Mouse (Mus musculus) C2C12 (cell line): ENCODE measurements at regions not wholly inside any gene's neighbourhood (a gene's known extent, or its start where the extent isn't known, plus 50 kb on each side); places are given as distances from the start of the nearest gene placed in this dataset.

ENCODE experiments used
- CTCF ChIP-seq: IDR thresholded peaks from one replicate; pipeline ENCODE4 v1.5.1; 2011; ENCODE audit not compliant: control insufficient read depth, insufficient read depth, insufficient read length
- MAX ChIP-seq: IDR thresholded peaks from one replicate; pipeline ENCODE4 v1.6.1; 2011; ENCODE audit warnings: mild to moderate bottlenecking, control low read depth
- MYOG ChIP-seq: IDR thresholded peaks from one replicate; pipeline ENCODE4 v1.6.1; 2011; ENCODE audit not compliant: control insufficient read depth, insufficient read length; ENCODE audit errors: extremely low read depth

GRCm38 (mm10) chr11:71517377-71517776, 232.3 kb upstream of the Wscd1 start:
- TF ChIP-seq CTCF, result no peak
- no peak for TF ChIP-seq MYOG
- no peak for TF ChIP-seq MAX
